Mouse (Mus musculus): Measurements from ENCODE around the gene Upk1b. TPM values are rescaled to one million over a fixed set of nuclear protein-coding genes. Genes with fewer than 3 reads are reported as not detected.

The Upk1b gene
- 5.2 TPM for polyA plus RNA-seq (2014; fragmentation: Illumina TruSeq; extraction: RNeasy Lipid Tissue Mini Kit (QIAGEN cat#74804); ENCODE audit: low read depth, low replicate concordance)

DNA sequence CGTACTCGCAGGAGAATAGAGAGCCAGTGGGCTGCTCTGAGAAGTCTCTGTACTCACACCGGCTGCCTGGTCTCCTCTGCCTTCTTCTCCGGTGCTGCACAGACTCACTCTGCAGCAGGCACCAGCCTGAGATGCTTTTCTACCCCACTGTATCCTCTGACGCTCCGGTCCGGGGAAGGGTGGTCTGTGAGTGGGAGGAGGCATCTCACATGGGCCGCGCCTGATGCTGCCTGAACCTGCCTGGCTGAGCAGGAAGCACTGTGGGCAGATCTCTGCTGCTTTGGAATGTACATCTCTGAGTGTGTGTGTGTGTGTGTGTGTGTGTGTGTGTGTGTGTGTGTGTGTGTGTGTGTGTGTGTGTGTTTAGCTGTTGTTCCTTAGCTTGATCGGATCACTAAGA, at the start of gene Upk1b:
Gene Upk1b (minus strand): TSS at position 238 of the 400 bp plus-strand sequence.

DNA sequence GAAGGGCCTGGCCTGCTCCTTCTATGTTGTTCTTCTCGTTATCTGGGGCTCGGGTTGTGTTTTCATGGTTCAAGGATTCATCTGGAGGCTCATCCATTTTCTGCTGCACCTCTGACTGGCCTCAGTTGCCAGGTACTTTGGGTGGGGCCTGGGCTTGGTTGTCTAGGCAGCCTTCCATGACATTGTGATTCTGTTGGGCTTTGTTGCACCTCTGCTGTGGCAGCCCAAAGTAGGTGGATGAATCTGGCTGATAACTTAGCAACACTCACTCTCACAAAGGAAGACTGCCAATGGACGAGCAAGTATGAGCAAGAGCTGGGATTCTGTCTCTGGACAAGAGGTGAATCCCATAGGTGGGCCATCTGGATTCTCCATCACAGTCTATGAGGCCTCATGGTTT, 28.5 kb upstream of the Upk1b start, which contains the start of gene 4930435E12Rik:
Gene 4930435E12Rik (minus strand): TSS at position 101 of the 400 bp plus-strand sequence.

DNA sequence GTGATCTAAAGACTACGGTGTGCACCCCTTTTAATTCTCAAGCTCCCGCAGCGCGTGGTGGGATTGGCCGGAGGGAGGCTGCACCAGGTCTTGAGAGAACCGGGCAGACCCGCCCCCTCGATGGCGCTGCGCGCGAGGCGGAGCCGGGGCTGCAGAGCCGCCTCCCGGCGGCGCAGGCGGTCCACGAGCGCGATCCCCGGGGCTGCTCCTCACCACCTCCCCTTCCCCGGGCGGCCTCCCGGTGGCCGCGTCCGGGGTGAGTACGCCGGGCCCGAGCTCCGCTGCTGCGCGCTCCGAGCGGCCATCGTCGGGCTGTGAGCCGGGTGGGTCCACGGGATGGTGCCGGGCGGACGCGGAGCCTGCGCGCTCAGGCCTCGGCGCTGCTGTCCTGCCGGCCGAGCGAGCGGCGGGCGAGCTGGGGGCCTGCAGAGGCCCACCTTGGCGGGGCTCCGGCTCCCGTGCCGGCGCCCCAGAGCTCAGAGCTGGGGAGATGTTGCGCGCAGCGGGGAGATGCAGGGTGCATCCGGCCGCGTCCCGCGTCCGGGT, 57.9 kb downstream of the Upk1b start, which contains the start of gene B4galt4:
Gene B4galt4 (plus strand): TSS at position 152 of the 546 bp plus-strand sequence.

Other genes starting within 250 kb of the Upk1b start
- gene Tmem39a, start 241.6 kb downstream of the Upk1b start, polyA plus RNA-seq (2014; fragmentation: Illumina TruSeq; extraction: RNeasy Lipid Tissue Mini Kit (QIAGEN cat#74804); ENCODE audit: low read depth, low replicate concordance) = 21.7 TPM
- 6.5 TPM for gene Arhgap31, start 87.1 kb downstream of the Upk1b start, polyA plus RNA-seq (2014; fragmentation: Illumina TruSeq; extraction: RNeasy Lipid Tissue Mini Kit (QIAGEN cat#74804); ENCODE audit: low read depth, low replicate concordance)
- 14.5 TPM for gene B4galt4, start 58.1 kb downstream of the Upk1b start, polyA plus RNA-seq (2014; fragmentation: Illumina TruSeq; extraction: RNeasy Lipid Tissue Mini Kit (QIAGEN cat#74804); ENCODE audit: low read depth, low replicate concordance)
- gene 4930435E12Rik, start 28.4 kb upstream of the Upk1b start, polyA plus RNA-seq (2014; fragmentation: Illumina TruSeq; extraction: RNeasy Lipid Tissue Mini Kit (QIAGEN cat#74804); ENCODE audit: low read depth, low replicate concordance) = not detected
- 94.3 TPM for gene Igsf11, start 92.3 kb upstream of the Upk1b start, polyA plus RNA-seq (2014; fragmentation: Illumina TruSeq; extraction: RNeasy Lipid Tissue Mini Kit (QIAGEN cat#74804); ENCODE audit: low read depth, low replicate concordance)

Data from kidney, adult 10 weeks (tissue).